Mouse (Mus musculus) forebrain, embryonic 12.5 days (tissue): ENCODE measurements around the gene Cry2. TPM values are rescaled to one million over a fixed set of nuclear protein-coding genes. Genes with fewer than 3 reads are reported as not detected.

Experiments
- ATAC-seq: fragments of 200-750 bp; cut with Nextera tagmentation; 2 replicates; pipeline ENCODE4 v1.8.0; 2017; ENCODE audit warnings: moderate TSS enrichment; ENCODE audit not compliant: low FRiP score
- H3K27ac ChIP-seq: fragments of 300-500 bp; sonication (generic); 2 replicates; pipeline ENCODE4 v1.5.1; 2016; ENCODE audit warnings: mild to moderate bottlenecking
- H3K27me3 ChIP-seq: fragments of 300-500 bp; sonication (generic); 2 replicates; pipeline ENCODE4 v1.6.1; 2016; ENCODE audit warnings: mild to moderate bottlenecking
- H3K36me3 ChIP-seq: fragments of 300-500 bp; sonication (generic); replicated peaks from 2 replicates; pipeline ENCODE4 v1.6.1; 2016; ENCODE audit warnings: mild to moderate bottlenecking
- H3K4me1 ChIP-seq: fragments of 300-500 bp; sonication (generic); 2 replicates; pipeline ENCODE4 v1.6.1; 2016
- H3K4me2 ChIP-seq: fragments of 300-500 bp; sonication (generic); 2 replicates; pipeline ENCODE4 v1.6.1; 2016; ENCODE audit warnings: mild to moderate bottlenecking, moderate library complexity
- H3K4me3 ChIP-seq: fragments of 300-500 bp; sonication (generic); replicated peaks from 2 replicates; pipeline ENCODE4 v1.5.1; 2016; ENCODE audit warnings: mild to moderate bottlenecking
- H3K9ac ChIP-seq: fragments of 300-500 bp; sonication (generic); 2 replicates; pipeline ENCODE4 v1.6.1; 2016; ENCODE audit warnings: mild to moderate bottlenecking
- H3K9me3 ChIP-seq: fragments of 300-500 bp; sonication (generic); 2 replicates; pipeline ENCODE4 v1.6.1; 2016
- WGBS: fragments of 180-500 bp; shearing (Covaris S2); methylation state at CpG from one replicate; pipeline ENCODE4 v1.1.7; 2016; 5-methylcytosine and 5-hydroxymethylcytosine counted together
- polyA plus RNA-seq: library from polyadenylated mRNA; unstranded; fragments of >200 nt; fragmentation: Nextera tagmentation; extraction: Ambion mirVana; gene quantifications from 2 replicates; pipeline ENCODE4 v1.2.1, GENCODE M21; 2016

Cry2 gene
- polyA plus RNA-seq, 1 experiment from 2014 or later: 31.2 TPM

- no peak overlapping the region for H3K27ac ChIP-seq
- H3K4me1 ChIP-seq: peaks cover 12% of the 10 kb centered on the region
- WGBS: 85% methylated on average over 17 of the region's 17 CpGs
- ATAC-seq: no peak
- peaks cover 74% of the 10 kb centered on the region for H3K36me3 ChIP-seq
- no peak overlapping the region for H3K4me2 ChIP-seq
- H3K9ac ChIP-seq: no peak overlapping the region
- H3K4me3 ChIP-seq: no peak overlapping the region
- H3K9me3 ChIP-seq: no peaks in the 10 kb centered on the region
- H3K27me3 ChIP-seq: no peaks in the 10 kb centered on the region
Observed at GRCm38 (mm10) chr2:92379783-92380494, 53.9 kb downstream of the Cry2 start.

GRCm38 (mm10) chr2:92377320-92377719, 56.5 kb downstream of the Cry2 start:
- no peak overlapping the region for H3K4me3 ChIP-seq
- peaks cover 47% of the 10 kb centered on the region for H3K36me3 ChIP-seq
- no peak overlapping the region for H3K27ac ChIP-seq
- no peak overlapping the region for H3K9ac ChIP-seq
- WGBS: 93% methylated on average over 7 of the region's 7 CpGs
- peaks cover 34% of the 10 kb centered on the region for H3K4me1 ChIP-seq
- no peak overlapping the region for H3K4me2 ChIP-seq
- no peaks in the 10 kb centered on the region for H3K9me3 ChIP-seq
- ATAC-seq: no peak
- 0 out of 2 replicates have a peak, but pooled peaks cover 1% of the 10 kb centered on the region for H3K27me3 ChIP-seq

- Histone ChIP-seq H3K27me3 (peaks cover 10% of the 10 kb centered on the region), H3K9ac (peak overlapping the region; percentile 74), H3K27ac (no peak overlapping the region), H3K4me1 (peaks cover 44% of the 10 kb centered on the region), H3K4me3 (peak overlapping the region; percentile 72), H3K9me3 (no peaks in the 10 kb centered on the region), H3K4me2 (peak overlapping the region; percentile 94), H3K36me3 (peaks cover 37% of the 10 kb centered on the region)
- WGBS: 86% methylated on average over 6 of the region's 6 CpGs
- ATAC-seq: no peak
Observed at GRCm38 (mm10) chr2:92376300-92376699, 57.5 kb downstream of the Cry2 start.

- peaks cover 32% of the 10 kb centered on the region for H3K36me3 ChIP-seq
- H3K4me3 ChIP-seq: peak overlapping the region; percentile 72
- peak overlapping the region; percentile 94 for H3K4me2 ChIP-seq
- H3K9me3 ChIP-seq: no peaks in the 10 kb centered on the region
- 18% methylated on average over 10 of the region's 10 CpGs for WGBS
- H3K27me3 ChIP-seq: peaks cover 14% of the 10 kb centered on the region
- ATAC-seq: no peak
- peak overlapping the region; percentile 74 for H3K9ac ChIP-seq
- peak overlapping the region; percentile 90 for H3K27ac ChIP-seq
- peaks cover 50% of the 10 kb centered on the region for H3K4me1 ChIP-seq
Observed at GRCm38 (mm10) chr2:92375788-92376187, 58.1 kb downstream of the Cry2 start.

- peak overlapping the region; percentile 94 for H3K4me2 ChIP-seq
- peaks cover 20% of the 10 kb centered on the region for H3K27me3 ChIP-seq
- H3K27ac ChIP-seq: peak overlapping the region; percentile 90
- peaks cover 26% of the 10 kb centered on the region for H3K36me3 ChIP-seq
- H3K4me3 ChIP-seq: peak overlapping the region; percentile 72
- peak overlapping the region; percentile 74 for H3K9ac ChIP-seq
- ATAC-seq: peak; percentile 91
- H3K9me3 ChIP-seq: no peaks in the 10 kb centered on the region
- WGBS: under 1% methylated on average over 29 of the region's 29 CpGs
- H3K4me1 ChIP-seq: peaks cover 56% of the 10 kb centered on the region
Observed at GRCm38 (mm10) chr2:92375099-92375623, 58.7 kb downstream of the Cry2 start.

- Histone ChIP-seq H3K27ac (peak within 1 kb of the TSS; percentile 90), H3K4me2 (peak within 1 kb of the TSS; percentile 94), H3K9ac (peak within 1 kb of the TSS; percentile 74), H3K27me3 (peaks cover 27% of the 10 kb centered on the region), H3K4me3 (peak within 1 kb of the TSS; percentile 72), H3K4me1 (peaks cover 61% of the 10 kb centered on the region), H3K9me3 (no peaks in the 10 kb centered on the region), H3K36me3 (peaks cover 19% of the 10 kb centered on the region)
- peak; percentile 6; the same call in 1 of the 2 replicates for ATAC-seq
- 4% methylated on average over 16 of the region's 16 CpGs for WGBS
Observed at GRCm38 (mm10) chr2:92374514-92374913, 59.3 kb downstream of the Cry2 start, which contains the start of the genes Pex16 and Large2. Pex16 (plus strand) TSS chr2:92374676. Large2 (minus strand) TSS chr2:92374869.

- Histone ChIP-seq H3K9me3 (no peaks in the 10 kb centered on the region), H3K36me3 (peaks cover 8% of the 10 kb centered on the region), H3K27ac (peak overlapping the region; percentile 77), H3K4me1 (peaks cover 64% of the 10 kb centered on the region), H3K4me3 (no peak overlapping the region), H3K4me2 (peak overlapping the region; percentile 94; the same call in 1 of the 2 replicates), H3K27me3 (peaks cover 33% of the 10 kb centered on the region), H3K9ac (no peak overlapping the region)
- ATAC-seq: no peak
- 66% methylated on average over 11 of the region's 11 CpGs for WGBS
Observed at GRCm38 (mm10) chr2:92373437-92373813, 60.4 kb downstream of the Cry2 start.

- Histone ChIP-seq H3K4me1 (peaks cover 64% of the 10 kb centered on the region), H3K27ac (peak overlapping the region; percentile 77), H3K4me2 (0 out of 2 replicates have a peak overlapping the region, but pooled peaks have one; percentile 19), H3K4me3 (no peak overlapping the region), H3K27me3 (peaks cover 33% of the 10 kb centered on the region), H3K9ac (no peak overlapping the region), H3K9me3 (no peaks in the 10 kb centered on the region), H3K36me3 (peaks cover 4% of the 10 kb centered on the region; the same call in 1 of the 2 replicates)
- 24% methylated on average over 9 of the region's 9 CpGs for WGBS
- ATAC-seq: no peak
Observed at GRCm38 (mm10) chr2:92372767-92373436, 60.9 kb downstream of the Cry2 start.

- Histone ChIP-seq H3K4me3 (no peak overlapping the region), H3K4me1 (peaks cover 64% of the 10 kb centered on the region), H3K27ac (peak overlapping the region; percentile 77), H3K27me3 (peaks cover 33% of the 10 kb centered on the region), H3K9me3 (no peaks in the 10 kb centered on the region), H3K36me3 (no peaks in the 10 kb centered on the region), H3K9ac (no peak overlapping the region), H3K4me2 (peak overlapping the region; percentile 63; the same call in 1 of the 2 replicates)
- no peak for ATAC-seq
- 3% methylated on average over 10 of the region's 10 CpGs for WGBS
Observed at GRCm38 (mm10) chr2:92371971-92372690, 61.7 kb downstream of the Cry2 start.

GRCm38 (mm10) chr2:92370821-92371805, 62.7 kb downstream of the Cry2 start:
- WGBS: 2% methylated on average over 45 of the region's 45 CpGs
- Histone ChIP-seq H3K27ac (peak overlapping the region; percentile 77), H3K36me3 (no peaks in the 10 kb centered on the region), H3K9ac (peak overlapping the region; percentile 30), H3K4me3 (peak overlapping the region; percentile 35), H3K4me1 (peaks cover 59% of the 10 kb centered on the region), H3K9me3 (no peaks in the 10 kb centered on the region), H3K27me3 (peaks cover 33% of the 10 kb centered on the region), H3K4me2 (peak overlapping the region; percentile 63)
- ATAC-seq: no peak

GRCm38 (mm10) chr2:92370375-92370774, 63.5 kb downstream of the Cry2 start:
- no peak for ATAC-seq
- WGBS: 8% methylated on average over 19 of the region's 19 CpGs
- peak overlapping the region; percentile 35 for H3K4me3 ChIP-seq
- H3K9ac ChIP-seq: peak overlapping the region; percentile 30
- H3K4me2 ChIP-seq: peak overlapping the region; percentile 63
- 0 out of 2 replicates have a peak, but pooled peaks cover 4% of the 10 kb centered on the region for H3K36me3 ChIP-seq
- no peak overlapping the region for H3K27ac ChIP-seq
- H3K27me3 ChIP-seq: peaks cover 33% of the 10 kb centered on the region
- no peaks in the 10 kb centered on the region for H3K9me3 ChIP-seq
- peaks cover 52% of the 10 kb centered on the region for H3K4me1 ChIP-seq
